Mouse (Mus musculus) CH12.LX (cell line): ENCODE measurements at regions not wholly inside any gene's neighbourhood (a gene's known extent, or its start where the extent isn't known, plus 50 kb on each side); places are given as distances from the start of the nearest gene placed in this dataset.

Experiments
- CHD2 ChIP-seq: IDR thresholded peaks from 2 replicates; pipeline ENCODE4 v1.6.1; 2011; ENCODE audit warnings: low read length, improper control_type of control experiment
- CTCF ChIP-seq, 2 experiments: IDR thresholded peaks in 1 of 2; conservative IDR thresholded peaks in 1 of 2; 2 replicates each; pipeline ENCODE4 v1.5.1; 2011 to 2012; ENCODE audit warnings: low read depth in 2 of 2, low read length in 2 of 2, improper control_type of control experiment in 1 of 2, inconsistent platforms in 1 of 2, mild to moderate bottlenecking in 1 of 2, moderate library complexity in 1 of 2
- ELF1 ChIP-seq: IDR thresholded peaks from 2 replicates; pipeline ENCODE4 v1.6.1; 2014; ENCODE audit warnings: low read depth, mild to moderate bottlenecking, inconsistent platforms, low read length, improper control_type of control experiment
- MAX ChIP-seq: IDR thresholded peaks from 2 replicates; pipeline ENCODE4 v1.6.1; 2011; ENCODE audit warnings: low read length, improper control_type of control experiment
- NELFE ChIP-seq: IDR thresholded peaks from 2 replicates; pipeline ENCODE4 v1.6.1; 2011; ENCODE audit warnings: low read depth, low read length, improper control_type of control experiment
- POLR2A ChIP-seq: IDR thresholded peaks from 2 replicates; pipeline ENCODE4 v1.6.1; 2011; ENCODE audit warnings: low read depth, mild to moderate bottlenecking, improper control_type of control experiment, low read length
- UBTF ChIP-seq: IDR thresholded peaks from 2 replicates; pipeline ENCODE4 v1.6.1; 2012; ENCODE audit warnings: low read depth, mild to moderate bottlenecking, inconsistent platforms, low read length, improper control_type of control experiment, moderate library complexity
- USF2 ChIP-seq: conservative IDR thresholded peaks from 2 replicates; pipeline ENCODE4 v1.6.1; 2011; ENCODE audit warnings: low read depth, low read length, improper control_type of control experiment
- ZKSCAN1 ChIP-seq: IDR thresholded peaks from 2 replicates; pipeline ENCODE4 v1.6.1; 2012; ENCODE audit warnings: low read depth, inconsistent platforms, low read length, improper control_type of control experiment, borderline replicate concordance

DNA sequence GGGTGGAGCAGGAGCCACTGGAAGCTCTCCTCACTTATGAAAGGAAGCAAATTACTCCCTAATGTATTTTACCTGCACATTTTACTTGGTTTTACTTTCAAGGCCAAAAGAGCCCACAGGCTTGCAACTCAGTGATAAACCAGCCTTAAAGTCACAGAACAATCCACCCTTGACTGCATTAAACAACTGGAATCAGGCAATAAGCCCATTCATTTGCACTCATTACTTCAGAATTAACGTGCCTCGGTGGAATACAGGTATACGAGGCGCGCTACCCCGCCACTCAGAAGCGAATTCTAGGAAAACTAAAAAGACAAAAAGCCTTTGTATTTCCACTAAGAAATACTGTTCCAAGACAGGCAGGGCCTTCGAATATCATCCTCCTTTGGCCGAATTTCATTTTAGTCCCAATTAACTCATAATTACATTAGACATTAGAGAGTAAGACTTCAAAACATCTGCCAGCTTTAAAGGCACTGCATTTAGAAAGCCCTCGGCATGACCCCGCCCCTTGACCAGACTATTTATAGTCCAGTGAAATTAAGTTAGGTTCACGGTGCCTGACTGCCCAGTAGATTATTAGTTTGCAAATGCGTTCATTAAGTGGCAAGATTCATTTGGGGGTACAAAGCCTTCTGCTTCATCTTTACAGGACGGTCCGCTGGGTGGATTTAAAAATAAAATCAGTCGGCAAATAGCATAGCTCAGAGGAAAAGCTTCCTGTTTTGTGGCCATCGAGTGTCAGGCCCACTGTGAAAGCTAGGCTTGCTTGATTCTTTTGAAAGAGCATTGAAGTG lies 142.2 kb upstream of the Plekha5 start:
- TF ChIP-seq CTCF (conservative IDR thresholded peaks at IDR 0.05 in 1 of 2, IDR thresholded peaks at IDR 0.05 in 1 of 2; ENCODE audit: low read depth in 2 of 2, low read length in 2 of 2) (no peak), NELFE (no peak), ELF1 (no peak), USF2 (no peak), CHD2 (no peak), UBTF (no peak), MAX (no peak), ZKSCAN1 (no peak), POLR2A (no peak)
